Mouse (Mus musculus): ENCODE data around the gene Ccdc85b.

Gene Ccdc85b

GRCm38 (mm10) chr19:5456241-5456921 is 1.3 kb downstream of the Ccdc85b start:
- no peak for DNase-seq (ENCODE audit: low spot score in 2 of 2)

- no peak for DNase-seq (ENCODE audit: low spot score in 2 of 2)
Observed at GRCm38 (mm10) chr19:5455568-5455967, 2.1 kb downstream of the Ccdc85b start.

- DNase-seq (ENCODE audit: low spot score in 2 of 2): no peak
Observed at GRCm38 (mm10) chr19:5455037-5455436, 2.7 kb downstream of the Ccdc85b start.

GRCm38 (mm10) chr19:5451766-5452165 is 5.9 kb downstream of the Ccdc85b start:
- DNase-seq (ENCODE audit: low spot score in 2 of 2): no peak

GRCm38 (mm10) chr19:5449673-5450072 is 8.0 kb downstream of the Ccdc85b start:
- no peak for DNase-seq (ENCODE audit: low spot score in 2 of 2)

- no peak for DNase-seq (ENCODE audit: low spot score in 2 of 2)
Observed at GRCm38 (mm10) chr19:5448354-5449150, 9.1 kb downstream of the Ccdc85b start.

GRCm38 (mm10) chr19:5447515-5448353 is 10.0 kb downstream of the Ccdc85b start, which contains the start of gene Fosl1:
TSS of gene Fosl1 (plus strand) at chr19:5447547.
- peak; percentile 58 to 66 for DNase-seq (ENCODE audit: low spot score in 2 of 2)

- DNase-seq (ENCODE audit: low spot score in 2 of 2): no peak
Observed at GRCm38 (mm10) chr19:5445747-5446146, 11.9 kb downstream of the Ccdc85b start.

GRCm38 (mm10) chr19:5444954-5445353 is 12.7 kb downstream of the Ccdc85b start:
- DNase-seq (ENCODE audit: low spot score in 2 of 2): no peak

- DNase-seq (ENCODE audit: low spot score in 2 of 2): no peak
Observed at GRCm38 (mm10) chr19:5444371-5444908, 13.3 kb downstream of the Ccdc85b start.

- no peak for DNase-seq (ENCODE audit: low spot score in 2 of 2)
Observed at GRCm38 (mm10) chr19:5433951-5434350, 23.7 kb downstream of the Ccdc85b start.

- peak in 1 of 2 experiments; percentile 49 for DNase-seq (ENCODE audit: low spot score in 2 of 2)
Observed at GRCm38 (mm10) chr19:5432992-5433852, 24.5 kb downstream of the Ccdc85b start.

GRCm38 (mm10) chr19:5431911-5432464 is 25.7 kb downstream of the Ccdc85b start:
- no peak for DNase-seq (ENCODE audit: low spot score in 2 of 2)

GRCm38 (mm10) chr19:5430408-5430807 is 27.3 kb downstream of the Ccdc85b start:
- no peak for DNase-seq (ENCODE audit: low spot score in 2 of 2)

- DNase-seq (ENCODE audit: low spot score in 2 of 2): peak in 1 of 2 experiments; percentile 54
Observed at GRCm38 (mm10) chr19:5429806-5430205, 27.9 kb downstream of the Ccdc85b start.

- no peak for DNase-seq (ENCODE audit: low spot score in 2 of 2)
Observed at GRCm38 (mm10) chr19:5429219-5429618, 28.5 kb downstream of the Ccdc85b start.

- DNase-seq (ENCODE audit: low spot score in 2 of 2): no peak
Observed at GRCm38 (mm10) chr19:5428083-5428482, 29.6 kb downstream of the Ccdc85b start.

- no peak for DNase-seq (ENCODE audit: low spot score in 2 of 2)
Observed at GRCm38 (mm10) chr19:5426640-5427290, 30.9 kb downstream of the Ccdc85b start.

- no peak for DNase-seq (ENCODE audit: low spot score in 2 of 2)
Observed at GRCm38 (mm10) chr19:5425906-5426565, 31.7 kb downstream of the Ccdc85b start.

Measured in urinary bladder, postnatal 4 days (tissue).